Mouse (Mus musculus) ES-Bruce4 (cell line): Measurements from ENCODE around the gene Arl14. TPM values are rescaled to one million over a fixed set of nuclear protein-coding genes. Genes with fewer than 3 reads are reported as not detected.

Experiments
- H3K27ac ChIP-seq: 2 replicates; pipeline ENCODE4 v1.5.1; 2012; ENCODE audit warnings: low read length, inconsistent platforms; ENCODE audit not compliant: insufficient read depth
- H3K27me3 ChIP-seq: 2 replicates; pipeline ENCODE4 v1.6.1; 2012; ENCODE audit warnings: mild to moderate bottlenecking, low read length, inconsistent platforms; ENCODE audit not compliant: control insufficient read depth, poor library complexity, insufficient read depth, severe bottlenecking
- H3K36me3 ChIP-seq: 2 replicates; pipeline ENCODE4 v1.6.1; 2012; ENCODE audit warnings: inconsistent platforms, mild to moderate bottlenecking, low read length, moderate library complexity; ENCODE audit not compliant: control insufficient read depth, poor library complexity, insufficient read depth, severe bottlenecking
- H3K4me1 ChIP-seq: one replicate; pipeline ENCODE4 v1.8.1; 2011; ENCODE audit warnings: low read length; ENCODE audit not compliant: control insufficient read depth, insufficient read depth
- H3K4me3 ChIP-seq: 2 replicates; pipeline ENCODE4 v1.5.1; 2011; ENCODE audit warnings: low read depth, mild to moderate bottlenecking, low read length
- H3K9ac ChIP-seq: 2 replicates; pipeline ENCODE4 v1.6.1; 2012; ENCODE audit warnings: low read depth, mild to moderate bottlenecking, inconsistent platforms; ENCODE audit not compliant: poor library complexity, severe bottlenecking
- H3K9me3 ChIP-seq: replicated peaks from 2 replicates; pipeline ENCODE4 v1.6.1; 2012; ENCODE audit warnings: mild to moderate bottlenecking, low read length, inconsistent platforms; ENCODE audit not compliant: control insufficient read depth, poor library complexity, insufficient read depth, severe bottlenecking
- CTCF ChIP-seq: IDR thresholded peaks from one replicate; pipeline ENCODE4 v1.8.1; 2011; ENCODE audit warnings: low read depth, low read length
- EP300 ChIP-seq: IDR thresholded peaks from 2 replicates; pipeline ENCODE4 v1.6.1; 2011; ENCODE audit warnings: low read depth, low read length; ENCODE audit not compliant: insufficient read depth
- POLR2A ChIP-seq: IDR thresholded peaks from one replicate; pipeline ENCODE4 v1.8.1; 2011; ENCODE audit warnings: low read length; ENCODE audit not compliant: insufficient read depth
- polyA plus RNA-seq: library from polyadenylated mRNA; stranded (reverse); fragments of >200 nt; gene quantifications from 2 replicates; pipeline ENCODE4 v1.2.4, GENCODE M21; 2011; ENCODE audit warnings: low read depth; ENCODE audit not compliant: missing spikeins, insufficient read depth, insufficient read length

Arl14 gene
- polyA plus RNA-seq, 1 experiment, result not detected

DNA sequence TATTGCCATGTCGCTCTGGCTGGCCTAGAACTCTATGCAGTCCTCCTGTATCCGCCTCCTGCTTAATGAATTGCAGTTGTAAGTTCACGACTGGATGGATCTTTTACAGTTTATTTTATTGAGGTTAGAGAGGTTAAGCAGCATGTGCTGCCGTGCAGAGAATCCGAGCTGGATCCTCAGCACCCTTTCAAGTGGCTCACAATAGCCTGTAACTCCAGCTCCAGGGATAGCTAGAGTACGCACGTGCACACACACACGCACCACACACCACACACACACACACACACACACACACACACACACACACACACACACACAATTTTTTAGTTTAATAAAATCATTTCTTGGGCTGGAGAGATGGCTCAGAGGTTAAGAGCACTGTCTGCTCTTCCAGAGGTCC is 27.0 kb upstream of the Arl14 start:
- H3K9me3 ChIP-seq, result no peaks in the 10 kb centered on the region
- no peak overlapping the region for H3K27ac ChIP-seq
- H3K36me3 ChIP-seq, result no peaks in the 10 kb centered on the region
- H3K4me3 ChIP-seq, result no peak overlapping the region
- no peaks in the 10 kb centered on the region for H3K4me1 ChIP-seq
- H3K9ac ChIP-seq, result no peak overlapping the region
- H3K27me3 ChIP-seq, result no peaks in the 10 kb centered on the region
- TF ChIP-seq EP300 (no peak), CTCF (no peak), POLR2A (no peak)

DNA sequence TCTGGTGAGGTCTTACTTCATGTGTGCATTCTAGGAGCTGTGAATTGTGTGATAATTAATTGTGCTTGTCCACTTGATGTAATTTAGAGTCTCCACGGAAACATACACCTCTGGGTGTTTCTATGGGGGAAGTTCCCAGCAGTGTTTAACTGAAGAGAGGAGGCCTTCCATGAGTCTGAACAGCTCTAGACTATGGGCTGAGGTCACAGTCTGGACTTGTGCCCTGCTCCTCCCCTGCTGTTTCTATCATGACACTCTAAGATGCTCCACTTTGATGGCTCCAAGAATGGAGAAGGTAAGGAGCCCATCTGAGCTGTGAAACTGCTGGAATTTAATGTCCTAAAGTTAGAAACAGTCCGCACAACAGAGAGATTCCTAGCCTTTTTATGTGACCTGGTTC is 24.1 kb upstream of the Arl14 start:
- H3K9ac ChIP-seq, result no peak overlapping the region
- no peak overlapping the region for H3K27ac ChIP-seq
- no peaks in the 10 kb centered on the region for H3K27me3 ChIP-seq
- TF ChIP-seq EP300 (no peak), POLR2A (no peak), CTCF (no peak)
- no peaks in the 10 kb centered on the region for H3K36me3 ChIP-seq
- H3K9me3 ChIP-seq, result no peaks in the 10 kb centered on the region
- no peak overlapping the region for H3K4me3 ChIP-seq
- H3K4me1 ChIP-seq, result no peaks in the 10 kb centered on the region

DNA sequence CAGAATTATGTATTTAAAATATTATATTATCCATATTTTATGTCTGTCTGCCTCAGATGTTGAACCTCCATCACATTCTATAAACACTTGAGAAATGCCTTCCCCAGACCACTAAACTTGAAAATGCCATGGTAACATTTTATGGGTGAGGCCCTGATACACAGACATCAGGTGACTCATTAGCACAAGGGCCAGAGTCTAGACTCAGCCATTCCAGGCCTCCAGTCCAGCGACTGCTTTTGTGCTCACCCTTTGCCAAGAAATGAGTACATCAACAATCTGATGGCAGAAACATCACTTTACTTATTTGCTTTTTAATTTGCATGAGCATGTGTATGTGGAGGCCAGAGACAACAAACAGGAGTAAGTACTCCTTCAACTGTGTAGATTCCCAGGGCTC is 22.0 kb upstream of the Arl14 start:
- Histone ChIP-seq H3K27me3 (no peaks in the 10 kb centered on the region), H3K9ac (no peak overlapping the region), H3K36me3 (no peaks in the 10 kb centered on the region), H3K9me3 (no peaks in the 10 kb centered on the region), H3K4me3 (no peak overlapping the region), H3K4me1 (no peaks in the 10 kb centered on the region), H3K27ac (no peak overlapping the region)
- TF ChIP-seq POLR2A (no peak), EP300 (no peak), CTCF (no peak)

DNA sequence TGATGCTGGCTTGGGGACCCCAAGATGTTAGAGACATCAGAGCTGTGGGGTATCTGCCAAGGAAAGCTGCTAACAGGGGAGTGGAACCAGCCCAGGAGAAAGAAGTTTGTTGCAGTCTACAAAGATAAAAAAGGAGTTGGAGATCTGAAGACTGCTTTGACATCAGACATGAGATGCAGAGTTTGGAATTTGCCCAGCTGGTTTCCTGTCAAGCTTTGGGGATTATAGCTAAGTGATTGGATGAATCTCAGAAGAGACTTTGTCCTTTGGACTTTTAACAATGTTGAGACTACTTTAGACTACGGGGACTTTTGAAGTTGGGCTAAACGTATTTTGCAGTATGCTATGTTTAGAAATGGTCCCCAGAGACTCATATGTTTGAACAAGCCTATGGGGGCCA is 21.0 kb upstream of the Arl14 start:
- no peaks in the 10 kb centered on the region for H3K27me3 ChIP-seq
- H3K9me3 ChIP-seq, result no peaks in the 10 kb centered on the region
- no peaks in the 10 kb centered on the region for H3K36me3 ChIP-seq
- no peaks in the 10 kb centered on the region for H3K4me1 ChIP-seq
- no peak overlapping the region for H3K9ac ChIP-seq
- no peak overlapping the region for H3K27ac ChIP-seq
- H3K4me3 ChIP-seq, result no peak overlapping the region
- TF ChIP-seq CTCF (no peak), EP300 (no peak), POLR2A (no peak)

DNA sequence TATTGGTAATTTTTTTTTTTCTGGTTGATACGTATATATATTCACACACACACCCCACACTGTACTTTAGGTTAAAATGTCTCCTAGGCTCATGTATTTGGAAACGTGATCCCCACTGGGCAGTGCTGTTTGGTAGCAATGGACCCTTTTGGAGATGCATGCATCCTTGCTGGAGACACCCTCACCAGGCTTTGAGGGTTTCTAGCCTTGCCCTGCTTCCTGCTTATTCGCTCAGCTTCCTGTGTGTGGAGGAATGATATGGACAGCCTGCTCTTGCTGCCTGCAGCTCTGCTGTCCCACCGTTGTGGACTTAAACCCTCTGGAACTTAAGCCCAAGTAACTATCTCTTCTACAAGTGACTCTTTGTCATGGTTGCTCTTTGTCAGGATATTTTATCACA is 19.3 kb upstream of the Arl14 start:
- no peak overlapping the region for H3K4me3 ChIP-seq
- H3K9ac ChIP-seq, result no peak overlapping the region
- no peaks in the 10 kb centered on the region for H3K27me3 ChIP-seq
- H3K27ac ChIP-seq, result no peak overlapping the region
- TF ChIP-seq POLR2A (no peak), CTCF (no peak), EP300 (no peak)
- no peaks in the 10 kb centered on the region for H3K9me3 ChIP-seq
- H3K36me3 ChIP-seq, result no peaks in the 10 kb centered on the region
- H3K4me1 ChIP-seq, result no peaks in the 10 kb centered on the region

DNA sequence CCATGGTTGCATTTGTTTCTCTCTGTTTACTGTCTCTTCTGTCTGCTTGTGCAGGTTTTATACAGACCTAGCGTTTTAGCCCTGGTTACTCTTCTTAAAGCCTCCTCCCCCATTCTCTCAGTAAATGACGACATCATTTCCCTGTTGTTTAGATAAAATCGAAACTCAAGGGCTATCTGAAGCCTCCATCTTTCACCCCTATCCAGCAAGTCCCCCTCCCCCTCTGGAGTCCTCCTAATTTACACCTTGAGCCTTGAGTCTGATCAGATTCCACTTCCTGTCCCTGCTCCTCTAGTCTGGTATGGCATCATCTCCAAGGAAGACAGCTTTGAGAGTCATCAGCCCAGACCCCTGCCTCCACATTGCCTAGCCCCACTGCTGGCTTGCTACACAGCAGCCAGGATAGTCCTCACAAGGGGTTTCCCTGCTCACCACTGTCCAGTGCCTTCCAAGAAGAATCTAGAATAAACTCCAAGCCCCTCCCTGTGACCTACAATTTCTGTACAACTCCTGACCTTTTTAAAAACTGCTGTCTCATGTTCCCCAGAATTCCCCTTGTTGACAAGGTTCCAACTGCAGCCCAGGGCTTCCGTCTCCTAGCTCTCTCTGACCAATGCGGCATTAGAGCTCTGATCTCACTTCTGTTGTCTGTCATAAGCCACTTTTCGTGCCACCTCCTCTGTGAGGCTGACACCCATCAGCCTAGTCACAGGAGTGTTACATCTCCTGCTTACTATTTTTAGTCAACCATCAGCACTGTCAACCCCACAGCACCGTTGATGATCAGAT is 16.8 kb upstream of the Arl14 start:
- Histone ChIP-seq H3K27me3 (no peaks in the 10 kb centered on the region), H3K36me3 (no peaks in the 10 kb centered on the region), H3K9me3 (no peaks in the 10 kb centered on the region), H3K4me1 (no peaks in the 10 kb centered on the region), H3K4me3 (no peak overlapping the region), H3K27ac (no peak overlapping the region), H3K9ac (no peak overlapping the region)
- no peak for TF ChIP-seq EP300
- no peak for TF ChIP-seq CTCF
- TF ChIP-seq POLR2A, result no peak
